Mouse (Mus musculus): ENCODE measurements around the gene Rragc. TPM values are rescaled to one million over a fixed set of nuclear protein-coding genes. Genes with fewer than 3 reads are reported as not detected.

Gene Rragc
- polyA plus RNA-seq, 1 experiment from 2014 or later, result 57.3 TPM

Other genes with a start within 250 kb of the Rragc start
- 42.5 and 47.1 TPM in 2 replicates for gene Macf1, start 233.1 kb upstream of the Rragc start, polyA plus RNA-seq (2015; fragmentation: Nextera tagmentation; extraction: Ambion mirVana)
- gene Ndufs5, start 199.2 kb upstream of the Rragc start, polyA plus RNA-seq (2015; fragmentation: Nextera tagmentation; extraction: Ambion mirVana), result 313 and 333 TPM in 2 replicates
- gene Akirin1, start 167.1 kb upstream of the Rragc start, polyA plus RNA-seq (2015; fragmentation: Nextera tagmentation; extraction: Ambion mirVana), result 56.0 and 56.1 TPM in 2 replicates
- gene Rhbdl2, start 129.6 kb upstream of the Rragc start, polyA plus RNA-seq (2015; fragmentation: Nextera tagmentation; extraction: Ambion mirVana), result 7.1 and 7.4 TPM in 2 replicates
- gene 4933427I04Rik, start 57.8 kb upstream of the Rragc start, polyA plus RNA-seq (2015; fragmentation: Nextera tagmentation; extraction: Ambion mirVana), result 0.09 and 0.12 TPM in 2 replicates
- gene Mycbp, start 12.6 kb upstream of the Rragc start, polyA plus RNA-seq (2015; fragmentation: Nextera tagmentation; extraction: Ambion mirVana), result 72.4 and 80.1 TPM in 2 replicates
- gene 4930535I16Rik, start 576 bp downstream of the Rragc start, polyA plus RNA-seq (2015; fragmentation: Nextera tagmentation; extraction: Ambion mirVana), result not detected in 2 replicates